Comparison of ENCODE assay signal across 30 mouse cellular contexts in genomic region chr11:61051151-61051550, GRCm38 (mm10). TPM values are rescaled to one million over a fixed set of nuclear protein-coding genes. Genes with fewer than 3 reads are reported as not detected.
A peak's percentile ranks its signal among the peaks of the same experiment; 100 is the strongest.
DNase-seq lines count a peak whose midpoint lies in the region; ATAC-seq lines count a peak whose summit lies in the region.
"Had no signal": no experiment of that assay in that cellular context is flagged by ENCODE, and none has a peak within 500 bp of the region (broad histone marks: within the 10 kb centered on the region; RNA-seq: fewer than 3 reads in every experiment).

No protein-coding gene starts in this region.

- H3K27ac ChIP-seq in heart, embryonic 10.5 days: peak overlapping the region; percentile 17
- peak overlapping the region; percentile 54 for H3K27ac ChIP-seq in heart, embryonic 16.5 days (ENCODE audit: low read length)
- H3K27ac ChIP-seq: forebrain, embryonic 13.5 days; hindbrain, embryonic 13.5 days; kidney, postnatal 0 days; limb, embryonic 10.5 days; limb, embryonic 15.5 days; liver, embryonic 14.5 days; midbrain, embryonic 10.5 days; neural tube, embryonic 12.5 days had no signal

- H3K9ac ChIP-seq in heart, embryonic 16.5 days (ENCODE audit: low read length): no peak overlapping the region
- H3K9ac ChIP-seq: forebrain, embryonic 13.5 days; hindbrain, embryonic 13.5 days; limb, embryonic 15.5 days; liver, embryonic 14.5 days; neural tube, embryonic 12.5 days had no signal

- H3K27me3 ChIP-seq in heart, embryonic 10.5 days (ENCODE audit: insufficient read depth, poor library complexity, severe bottlenecking): no peaks in the 10 kb centered on the region
- no peaks in the 10 kb centered on the region for H3K27me3 ChIP-seq in heart, embryonic 16.5 days (ENCODE audit: control insufficient read depth, insufficient read depth, low read length)
- H3K27me3 ChIP-seq: forebrain, embryonic 13.5 days; hindbrain, embryonic 13.5 days; limb, embryonic 15.5 days; neural tube, embryonic 12.5 days had no signal

- H3K4me2 ChIP-seq in heart, embryonic 16.5 days (ENCODE audit: low read depth, low read length): peak overlapping the region; percentile 20; the same call in 1 of the 2 replicates
- H3K4me2 ChIP-seq: forebrain, embryonic 13.5 days; hindbrain, embryonic 13.5 days; limb, embryonic 15.5 days; neural tube, embryonic 12.5 days had no signal

- peak; percentile 70 for ATAC-seq in heart, embryonic 16.5 days (replicated peaks; ENCODE audit: extremely low read depth, insufficient read depth, low FRiP score)
- ATAC-seq: forebrain, embryonic 13.5 days; intestine, embryonic 16.5 days; midbrain, embryonic 16.5 days had no signal

- no peak for DNase-seq in heart, embryonic 10.5 days (ENCODE audit: low spot score)
- no peak for DNase-seq in heart, adult 8-10 months (ENCODE audit: low spot score)
- peak; percentile 24 to 32 for DNase-seq in kidney, postnatal 4 days
- no peak for DNase-seq in kidney, postnatal 10 days
- DNase-seq in heart, postnatal 4 days: peak; percentile 31
- DNase-seq: adrenal gland, postnatal 25 days; B cell, adult 2 months; cerebellum, adult 2 months; cerebellum, postnatal 14 days; gastrocnemius, postnatal 10 days; kidney, adult 8-10 months; layer of hippocampus, adult 9-11 months; lung, adult 2 months; lung, postnatal 14 days; right cerebral cortex, adult 18-20 months; thymus, postnatal 4 days had no signal

- H3K4me1 ChIP-seq in heart, embryonic 10.5 days: peaks cover 19% of the 10 kb centered on the region
- peaks cover 12% of the 10 kb centered on the region for H3K4me1 ChIP-seq in heart, embryonic 16.5 days (ENCODE audit: control insufficient read depth, insufficient read depth, low read length)
- H3K4me1 ChIP-seq: forebrain, embryonic 13.5 days; limb, embryonic 10.5 days; limb, embryonic 15.5 days; neural tube, embryonic 12.5 days had no signal

- no peaks in the 10 kb centered on the region for H3K36me3 ChIP-seq in heart, embryonic 10.5 days
- H3K36me3 ChIP-seq in heart, embryonic 16.5 days (ENCODE audit: control insufficient read depth, insufficient read depth): no peaks in the 10 kb centered on the region
- H3K36me3 ChIP-seq: hindbrain, embryonic 13.5 days; limb, embryonic 10.5 days; limb, embryonic 15.5 days; midbrain, embryonic 10.5 days; neural tube, embryonic 12.5 days had no signal

- WGBS in heart, embryonic 10.5 days: 18% methylated on average over 8 of the region's 8 CpGs
- whole genome bisulfite sequencing in heart, embryonic 16.5 days: 14% methylated on average over 8 of the region's 8 CpGs

- no peaks in the 10 kb centered on the region for H3K9me3 ChIP-seq in heart, embryonic 10.5 days
- no peaks in the 10 kb centered on the region for H3K9me3 ChIP-seq in heart, embryonic 16.5 days (replicated peaks; ENCODE audit: control insufficient read depth, low read length)
- H3K9me3 ChIP-seq: forebrain, embryonic 13.5 days; hindbrain, embryonic 13.5 days; limb, embryonic 10.5 days; limb, embryonic 15.5 days; midbrain, embryonic 10.5 days; neural tube, embryonic 12.5 days had no signal

- H3K4me3 ChIP-seq in heart, embryonic 10.5 days: peak overlapping the region; percentile 22; the same call in 1 of the 2 replicates
- no peak overlapping the region for H3K4me3 ChIP-seq in heart, embryonic 16.5 days (ENCODE audit: low read length)
- H3K4me3 ChIP-seq: forebrain, embryonic 13.5 days; hindbrain, embryonic 13.5 days; limb, embryonic 10.5 days; limb, embryonic 15.5 days; midbrain, embryonic 10.5 days; myocyte; neural tube, embryonic 12.5 days had no signal

RNA-seq across cellular contexts. Expression of gene Kcnj12, which starts 28.8 kb away (rescaled TPM):
- polyA plus RNA-seq in heart, embryonic 10.5 days (2016; fragmentation: Nextera tagmentation; extraction: Ambion mirVana): 1.4 and 1.7 TPM in 2 replicates
- 10 to 100 TPM; 23.1 to 32.7 (median 25.0) TPM for total RNA-seq in heart, adult 8-10 months (2022)
- 5.7 and 5.9 TPM in 2 replicates for polyA plus RNA-seq in heart, embryonic 16.5 days (2015; fragmentation: Nextera tagmentation; extraction: Ambion mirVana)
- 10 to 100 TPM; 18.3 to 21.0 TPM for total RNA-seq in heart, postnatal 4 days (2021)
- total RNA-seq: granulocyte monocyte progenitor cell, adult 5-6 weeks; megakaryocyte progenitor cell, adult 5-6 weeks had no signal

Comparison
In these comparisons a context has a peak if more than half of its experiments do, and no peak if none do; other contexts are left out.
1. DNase-seq: peak in kidney, postnatal 4 days (2 of 2) and heart, postnatal 4 days (single experiment); none in heart, embryonic 10.5 days (single experiment), heart, adult 8-10 months (single experiment) and kidney, postnatal 10 days (single experiment).